Mouse (Mus musculus): ENCODE results near the gene Prmt7. TPM values are rescaled to one million over a fixed set of nuclear protein-coding genes. Genes with fewer than 3 reads are reported as not detected.

Prmt7 gene
- total and polyA plus RNA-seq, 3 experiments, result 48.4 to 87.3 (median 69.5) TPM

DNA sequence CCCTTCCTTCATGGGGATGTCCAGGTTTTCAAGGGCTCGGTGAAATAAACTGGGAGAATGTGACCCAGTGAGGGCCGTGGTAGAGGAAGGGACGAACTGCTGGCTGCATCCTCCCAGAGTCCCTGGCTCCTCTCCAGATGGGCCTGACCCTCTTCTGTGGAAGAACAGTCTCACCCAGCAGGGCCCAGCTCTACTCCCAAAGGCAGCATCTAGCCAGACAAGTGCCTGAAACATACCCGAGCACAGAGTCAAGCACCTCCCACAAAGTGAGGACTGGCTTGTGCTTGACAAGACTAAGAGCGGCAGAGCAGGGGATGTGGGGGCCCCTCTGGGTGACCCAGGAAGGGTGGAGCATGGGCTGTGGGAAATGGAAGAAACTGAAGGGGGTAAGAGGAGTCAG is 51.6 kb downstream of the Prmt7 start:
- no peaks in the 10 kb centered on the region for H3K4me1 ChIP-seq (ENCODE audit: control insufficient read depth in 1 of 2, insufficient read depth in 2 of 2)
- no peaks in the 10 kb centered on the region for H3K27me3 ChIP-seq (replicated peaks)
- H3K79me2 ChIP-seq (replicated peaks; ENCODE audit: control insufficient read depth, extremely low read depth, insufficient read depth, poor library complexity, severe bottlenecking), result no peaks in the 10 kb centered on the region
- DNase-seq (ENCODE audit: extremely low read depth), result no peak
- H3K9ac ChIP-seq (ENCODE audit: insufficient read depth, low read depth), result no peak overlapping the region
- H3K36me3 ChIP-seq (replicated peaks in 1 of 2; ENCODE audit: control insufficient read depth in 1 of 2, insufficient read depth in 1 of 2, low read length in 1 of 2), result peaks cover 8 to 52% of the 10 kb centered on the region in 2 experiments
- no peaks in the 10 kb centered on the region for H3K9me3 ChIP-seq (replicated peaks; ENCODE audit: low read length)
- in situ Hi-C loops (cut with MboI; ENCODE audit: low pct_ligation_motif_present, low pct_unique_long_range_greater_than_20kb, low sequenced_read_pairs) (no loop called here), dilution Hi-C loops (cut with MboI; ENCODE audit: extremely low pct_ligation_motif_present, extremely low pct_unique_long_range_greater_than_20kb, low sequenced_read_pairs) (no loop called here)
- H3K4me2 ChIP-seq (ENCODE audit: insufficient read depth, low read depth, poor library complexity, severe bottlenecking), result no peak overlapping the region
- no peak overlapping the region for H3K27ac ChIP-seq (ENCODE audit: insufficient read depth, low read depth)
- TF ChIP-seq POLR2A (IDR thresholded peaks at IDR 0.05; ENCODE audit: low read depth, low read length), result no peak
- no peak for TF ChIP-seq ELF1 (IDR thresholded peaks at IDR 0.05; ENCODE audit: low read depth, low read length)
- TF ChIP-seq ZMIZ1 (IDR thresholded peaks at IDR 0.05; ENCODE audit: low read depth, low read length), result no peak
- H3K4me3 ChIP-seq (replicated peaks in 1 of 3; ENCODE audit: low read depth in 2 of 3, low read length in 2 of 3, poor library complexity in 1 of 3), result no peak overlapping the region

DNA sequence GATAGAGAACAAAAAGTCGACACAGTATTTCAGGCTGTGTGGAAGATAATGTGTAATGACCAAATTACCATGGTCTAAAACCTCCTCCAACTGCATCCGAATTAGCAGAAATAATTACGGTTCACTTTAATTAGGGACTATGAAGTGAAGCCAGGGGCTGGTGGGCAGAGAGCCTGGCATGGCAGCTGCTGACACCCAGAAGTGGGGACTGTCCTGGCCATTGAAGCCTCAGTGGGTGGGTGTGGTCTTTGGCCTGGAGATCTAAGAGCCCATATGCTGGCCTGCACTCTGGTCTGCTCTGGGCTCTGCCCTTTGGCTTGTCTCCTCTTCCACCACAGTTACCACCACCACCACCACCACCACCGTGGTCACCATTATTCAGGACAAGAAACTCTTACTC is 53.2 kb downstream of the Prmt7 start:
- Histone ChIP-seq H3K27ac (ENCODE audit: insufficient read depth, low read depth) (no peak overlapping the region), H3K27me3 (replicated peaks) (no peaks in the 10 kb centered on the region), H3K4me1 (ENCODE audit: control insufficient read depth in 1 of 2, insufficient read depth in 2 of 2) (no peaks in the 10 kb centered on the region), H3K4me3 (replicated peaks in 1 of 3; ENCODE audit: low read depth in 2 of 3, low read length in 2 of 3, poor library complexity in 1 of 3) (no peak overlapping the region), H3K9me3 (replicated peaks; ENCODE audit: low read length) (no peaks in the 10 kb centered on the region), H3K36me3 (replicated peaks in 1 of 2; ENCODE audit: control insufficient read depth in 1 of 2, insufficient read depth in 1 of 2, low read length in 1 of 2) (peaks cover 8 to 39% of the 10 kb centered on the region in 2 experiments), H3K4me2 (ENCODE audit: insufficient read depth, low read depth, poor library complexity, severe bottlenecking) (no peak overlapping the region), H3K79me2 (replicated peaks; ENCODE audit: control insufficient read depth, extremely low read depth, insufficient read depth, poor library complexity, severe bottlenecking) (no peaks in the 10 kb centered on the region), H3K9ac (ENCODE audit: insufficient read depth, low read depth) (no peak overlapping the region)
- TF ChIP-seq UBTF (IDR thresholded peaks at IDR 0.05; ENCODE audit: low read depth, low read length), result no peak
- no peak for TF ChIP-seq MAX (IDR thresholded peaks at IDR 0.05; ENCODE audit: low read length)
- no peak for TF ChIP-seq JUND (conservative IDR thresholded peaks at IDR 0.05; ENCODE audit: low read depth, low read length)
- no peak for TF ChIP-seq SMC3 (IDR thresholded peaks at IDR 0.05; ENCODE audit: low read depth, low read length)
- TF ChIP-seq GABPA (IDR thresholded peaks at IDR 0.05; ENCODE audit: insufficient replicate concordance, low read depth, low read length), result no peak
- no peak for TF ChIP-seq MAZ (IDR thresholded peaks at IDR 0.05; ENCODE audit: low read depth, low read length)
- TF ChIP-seq TCF12 (IDR thresholded peaks at IDR 0.05; ENCODE audit: low read depth, low read length), result no peak
- no peak for TF ChIP-seq RCOR1 (conservative IDR thresholded peaks at IDR 0.05; ENCODE audit: low read depth, low read length)
- no peak for TF ChIP-seq EP300 (IDR thresholded peaks at IDR 0.05; ENCODE audit: low read length)
- TF ChIP-seq TBP (conservative IDR thresholded peaks at IDR 0.05; ENCODE audit: low read depth, low read length), result no peak
- no peak for TF ChIP-seq POLR2AphosphoS2 (IDR thresholded peaks at IDR 0.05; ENCODE audit: low read depth, low read length)
- TF ChIP-seq CHD2 (IDR thresholded peaks at IDR 0.05; ENCODE audit: low read length), result no peak
- no peak for TF ChIP-seq NRF1 (IDR thresholded peaks at IDR 0.05; ENCODE audit: low read depth, low read length)
- TF ChIP-seq SIN3A (IDR thresholded peaks at IDR 0.05; ENCODE audit: low read length), result no peak
- no peak for DNase-seq (ENCODE audit: extremely low read depth)
- dilution Hi-C loops (cut with MboI; ENCODE audit: extremely low pct_ligation_motif_present, extremely low pct_unique_long_range_greater_than_20kb, low sequenced_read_pairs) (no loop called here), in situ Hi-C loops (cut with MboI; ENCODE audit: low pct_ligation_motif_present, low pct_unique_long_range_greater_than_20kb, low sequenced_read_pairs) (no loop called here)

Measured in CH12.LX (cell line).